Mouse (Mus musculus) neural tube, embryonic 14.5 days (tissue): Measurements from ENCODE around the gene Parvb. TPM values are rescaled to one million over a fixed set of nuclear protein-coding genes. Genes with fewer than 3 reads are reported as not detected.
A peak's percentile ranks its signal among the peaks of the same experiment; 100 is the strongest.

Experiments used
- ATAC-seq: fragments of 200-750 bp; cut with Nextera tagmentation; 2 replicates; pipeline ENCODE4 v1.8.0; 2017; ENCODE audit warnings: low read depth, mild to moderate bottlenecking, moderate TSS enrichment, moderate library complexity
- H3K27ac ChIP-seq: fragments of 300-500 bp; sonication (generic); 2 replicates; pipeline ENCODE4 v1.5.1; 2014; ENCODE audit warnings: low read depth, mild to moderate bottlenecking, control low read depth, low read length, moderate library complexity, mixed read lengths
- H3K27me3 ChIP-seq: fragments of 300-500 bp; sonication (generic); 2 replicates; pipeline ENCODE4 v1.6.1; 2014; ENCODE audit warnings: low read length; ENCODE audit not compliant: control insufficient read depth, insufficient read depth
- H3K36me3 ChIP-seq: fragments of 300-500 bp; sonication (generic); 2 replicates; pipeline ENCODE4 v1.6.1; 2014; ENCODE audit warnings: low read length, mixed read lengths; ENCODE audit not compliant: control insufficient read depth, insufficient read depth
- H3K4me1 ChIP-seq: fragments of 300-500 bp; sonication (generic); 2 replicates; pipeline ENCODE4 v1.6.1; 2014; ENCODE audit warnings: low read length; ENCODE audit not compliant: control insufficient read depth, insufficient read depth
- H3K4me2 ChIP-seq: fragments of 300-500 bp; sonication (generic); 2 replicates; pipeline ENCODE4 v1.6.1; 2014; ENCODE audit warnings: mild to moderate bottlenecking, low read depth, low read length, control low read depth
- H3K4me3 ChIP-seq: fragments of 300-500 bp; sonication (generic); 2 replicates; pipeline ENCODE4 v1.5.1; 2014; ENCODE audit warnings: low read depth, low read length, control low read depth, mixed read lengths
- H3K9ac ChIP-seq: fragments of 300-500 bp; sonication (generic); replicated peaks from 2 replicates; pipeline ENCODE4 v1.6.1; 2014; ENCODE audit warnings: low read depth, mild to moderate bottlenecking, control low read depth, low read length, mixed read lengths
- H3K9me3 ChIP-seq: fragments of 300-500 bp; sonication (generic); 2 replicates; pipeline ENCODE4 v1.6.1; 2016; ENCODE audit warnings: low read length; ENCODE audit not compliant: control insufficient read depth
- WGBS: fragments of 180-500 bp; shearing (Covaris S2); extraction: QIAGEN DNeasy Blood & Tissue Kit; methylation state at CpG from one replicate; pipeline ENCODE4 v1.1.7; 2014; 5-methylcytosine and 5-hydroxymethylcytosine counted together
- polyA plus RNA-seq: library from polyadenylated mRNA; unstranded; fragments of >200 nt; fragmentation: Nextera tagmentation; extraction: Ambion mirVana; gene quantifications from 2 replicates; pipeline ENCODE4 v1.2.1, GENCODE M21; 2014

Parvb gene
- polyA plus RNA-seq, 1 experiment from 2014 or later, result 3.3 TPM

DNA sequence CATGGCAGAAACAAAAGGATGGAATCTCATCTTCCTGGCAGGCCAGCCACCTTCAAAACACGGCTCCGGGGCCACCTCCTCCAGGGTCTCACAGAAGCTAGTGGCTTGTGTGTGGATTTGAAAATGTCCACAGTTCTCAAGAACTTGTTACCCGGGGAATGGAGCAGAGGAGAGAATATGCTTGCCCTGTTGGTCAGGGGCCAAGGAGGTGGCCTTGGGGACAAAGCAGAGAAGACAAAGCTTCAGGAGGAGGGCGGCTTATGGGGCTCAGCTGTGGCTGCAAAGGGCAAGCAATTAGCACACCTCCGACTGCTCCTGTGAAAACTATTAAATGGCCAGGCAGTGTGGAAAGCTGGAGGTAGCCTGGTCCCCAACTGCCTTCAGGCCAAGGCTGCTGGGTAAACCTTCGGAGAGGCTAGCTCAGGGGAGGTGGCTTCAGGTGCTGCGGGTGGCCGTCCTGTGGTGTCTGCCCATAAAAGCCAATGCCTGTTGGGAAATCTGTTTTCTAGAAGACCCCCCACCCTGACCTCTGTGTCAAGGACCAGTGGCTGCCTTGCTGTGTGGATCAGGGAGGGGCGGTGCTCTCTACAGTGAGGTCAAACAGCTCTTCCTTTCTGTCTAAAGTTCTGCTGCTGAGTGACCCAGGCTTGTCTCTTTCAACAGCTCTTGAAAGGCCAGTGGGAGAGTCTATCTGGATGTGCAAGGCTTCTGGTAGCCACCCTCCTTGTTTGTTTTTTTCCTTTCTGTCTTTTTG is 26.9 kb downstream of the Parvb start:
- Histone ChIP-seq H3K4me3 (no peak overlapping the region), H3K4me1 (peaks cover 10% of the 10 kb centered on the region; the same call in 1 of the 2 replicates), H3K36me3 (no peaks in the 10 kb centered on the region), H3K9me3 (no peaks in the 10 kb centered on the region), H3K9ac (no peak overlapping the region), H3K27me3 (no peaks in the 10 kb centered on the region; the same call in 1 of the 2 replicates), H3K27ac (no peak overlapping the region), H3K4me2 (no peak overlapping the region)
- no peak for ATAC-seq
- WGBS, result 61% methylated on average over 9 of the region's 9 CpGs

- Histone ChIP-seq H3K36me3 (no peaks in the 10 kb centered on the region), H3K4me2 (peak overlapping the region; percentile 32; the same call in 1 of the 2 replicates), H3K27ac (peak overlapping the region; percentile 53; the same call in 1 of the 2 replicates), H3K27me3 (no peaks in the 10 kb centered on the region; the same call in 1 of the 2 replicates), H3K4me1 (peaks cover 5% of the 10 kb centered on the region; the same call in 1 of the 2 replicates), H3K4me3 (no peak overlapping the region), H3K9ac (peak overlapping the region; percentile 22; the same call in 1 of the 2 replicates), H3K9me3 (no peaks in the 10 kb centered on the region)
- peak; percentile 71 for ATAC-seq
- 23% methylated on average over 22 of the region's 22 CpGs for WGBS
These were observed 28.4 kb downstream of the Parvb start for GRCm38 (mm10) chr15:84260123-84260822.

GRCm38 (mm10) chr15:84262630-84263029 is 30.8 kb downstream of the Parvb start:
- Histone ChIP-seq H3K9me3 (no peaks in the 10 kb centered on the region), H3K27me3 (no peaks in the 10 kb centered on the region; the same call in 1 of the 2 replicates), H3K9ac (no peak overlapping the region), H3K4me3 (no peak overlapping the region), H3K27ac (no peak overlapping the region), H3K4me1 (peaks cover 5% of the 10 kb centered on the region; the same call in 1 of the 2 replicates), H3K36me3 (no peaks in the 10 kb centered on the region), H3K4me2 (no peak overlapping the region)
- WGBS, result 77% methylated on average over 6 of the region's 6 CpGs
- ATAC-seq, result no peak

DNA sequence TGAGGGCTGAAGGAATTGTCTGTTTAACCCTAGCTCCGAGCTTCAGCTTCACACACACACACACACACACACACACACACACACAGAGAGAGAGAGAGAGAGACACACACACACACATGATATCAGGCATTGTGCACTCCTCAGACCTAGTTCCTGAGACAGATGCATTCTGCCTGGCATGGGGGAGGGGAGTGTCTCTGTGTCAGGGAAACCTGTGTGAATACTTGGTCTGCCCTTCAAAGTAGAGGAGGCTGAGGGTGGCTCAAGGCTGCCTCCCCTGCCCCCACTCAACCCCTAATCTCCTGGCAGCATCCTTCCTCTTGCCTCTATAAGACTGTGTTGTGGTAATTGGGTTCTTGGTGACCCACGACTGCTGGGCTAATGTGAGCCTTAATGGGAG is 31.7 kb downstream of the Parvb start:
- Histone ChIP-seq H3K4me2 (no peak overlapping the region), H3K4me1 (peaks cover 5% of the 10 kb centered on the region; the same call in 1 of the 2 replicates), H3K4me3 (no peak overlapping the region), H3K9ac (no peak overlapping the region), H3K27me3 (no peaks in the 10 kb centered on the region), H3K36me3 (no peaks in the 10 kb centered on the region), H3K9me3 (no peaks in the 10 kb centered on the region), H3K27ac (no peak overlapping the region)
- no peak for ATAC-seq
- WGBS, result 38% methylated on average over 2 of the region's 2 CpGs

DNA sequence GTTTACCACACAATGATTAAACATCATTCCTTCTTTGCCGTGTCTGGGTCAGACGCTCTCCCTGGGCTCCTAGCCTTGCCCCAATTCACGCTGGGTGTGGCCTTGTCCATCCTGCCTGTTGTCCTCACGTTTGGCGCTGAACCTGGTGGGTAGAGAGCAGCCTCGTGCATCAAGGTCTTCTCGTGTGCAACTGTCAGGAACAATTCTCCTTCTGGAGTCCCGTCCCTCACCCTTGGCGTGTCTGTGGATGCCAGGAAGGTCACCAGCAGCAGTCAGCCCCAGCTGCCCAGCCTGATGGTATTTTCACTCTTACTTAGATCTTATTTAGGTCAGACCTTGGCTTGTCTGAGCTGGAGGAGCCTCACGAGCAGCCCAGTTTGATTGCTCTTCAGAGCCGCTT is 33.3 kb downstream of the Parvb start:
- H3K27ac ChIP-seq, result no peak overlapping the region

GRCm38 (mm10) chr15:84266290-84266689 is 34.4 kb downstream of the Parvb start:
- ATAC-seq, result no peak
- 82% methylated on average over 4 of the region's 4 CpGs for whole genome bisulfite sequencing
- Histone ChIP-seq H3K27ac (no peak overlapping the region), H3K27me3 (no peaks in the 10 kb centered on the region), H3K4me2 (no peak overlapping the region), H3K4me3 (no peak overlapping the region), H3K9me3 (no peaks in the 10 kb centered on the region), H3K9ac (no peak overlapping the region), H3K36me3 (no peaks in the 10 kb centered on the region), H3K4me1 (no peaks in the 10 kb centered on the region)

More for the DNA sequence above, 33.3 kb downstream of the Parvb start:
- WGBS, result 77% methylated on average over 11 of the region's 11 CpGs
- peaks cover 5% of the 10 kb centered on the region; the same call in 1 of the 2 replicates for H3K4me1 ChIP-seq
- H3K9me3 ChIP-seq, result no peaks in the 10 kb centered on the region
- H3K4me2 ChIP-seq, result no peak overlapping the region
- no peak overlapping the region for H3K4me3 ChIP-seq
- ATAC-seq, result no peak
- H3K27me3 ChIP-seq, result no peaks in the 10 kb centered on the region
- H3K36me3 ChIP-seq, result no peaks in the 10 kb centered on the region
- no peak overlapping the region for H3K9ac ChIP-seq

DNA sequence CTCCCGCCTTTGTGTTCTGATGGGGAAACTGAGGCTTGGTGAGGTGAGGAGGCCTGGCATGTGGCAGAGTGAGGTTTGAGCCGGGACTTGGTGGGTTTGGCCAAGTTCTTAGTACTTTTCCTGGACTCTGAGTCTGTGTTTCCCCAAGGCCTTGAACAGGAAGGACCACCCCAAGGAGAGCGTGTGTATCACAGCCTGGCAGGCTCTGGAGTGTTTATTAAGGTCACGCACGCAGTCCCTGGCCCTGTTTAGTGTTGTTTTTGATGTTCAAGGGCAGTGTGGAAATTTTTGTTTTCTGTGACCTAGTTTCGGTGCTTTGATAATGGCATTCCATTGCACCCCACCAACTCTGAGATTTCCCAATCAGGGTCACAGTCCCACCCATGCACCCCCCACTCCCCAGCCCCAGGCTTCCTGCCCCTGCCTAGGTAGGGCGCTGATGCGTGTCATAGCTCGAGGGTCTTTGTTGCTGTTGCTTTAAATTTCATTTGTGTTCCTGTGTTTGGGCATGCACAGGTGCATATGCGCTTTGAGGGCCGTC is 35.9 kb downstream of the Parvb start:
- Histone ChIP-seq H3K4me2 (no peak overlapping the region), H3K4me1 (no peaks in the 10 kb centered on the region), H3K9me3 (no peaks in the 10 kb centered on the region), H3K9ac (no peak overlapping the region), H3K36me3 (no peaks in the 10 kb centered on the region), H3K27me3 (no peaks in the 10 kb centered on the region), H3K4me3 (no peak overlapping the region), H3K27ac (no peak overlapping the region)
- ATAC-seq, result no peak
- 91% methylated on average over 11 of the region's 11 CpGs for WGBS

DNA sequence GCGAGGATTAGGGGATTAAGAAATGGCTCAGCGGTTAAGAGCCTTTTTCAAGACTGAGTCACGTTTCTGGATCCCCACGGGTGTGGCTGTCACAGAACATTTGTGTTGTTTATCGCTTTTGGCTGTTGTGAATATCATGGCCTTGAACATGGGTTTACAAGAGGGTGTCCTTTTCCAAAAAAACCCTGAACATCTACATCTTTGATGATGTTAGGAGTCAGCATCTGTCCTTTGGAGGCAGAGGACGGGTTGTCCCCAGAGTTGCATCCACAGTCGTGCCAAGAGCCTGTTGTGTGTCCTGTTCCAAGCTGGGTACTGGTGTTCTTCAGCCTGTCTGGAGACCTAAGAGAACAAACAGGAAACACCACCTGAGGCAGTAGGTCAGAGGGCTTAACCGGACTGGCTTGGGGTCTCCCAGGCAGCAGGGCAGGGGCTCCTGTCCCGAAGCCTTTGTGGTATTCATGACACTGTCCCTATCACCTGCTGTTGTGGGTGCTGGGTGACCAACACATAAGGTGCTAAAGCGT is 37.3 kb downstream of the Parvb start:
- Histone ChIP-seq H3K4me3 (no peak overlapping the region), H3K4me2 (no peak overlapping the region), H3K9me3 (no peaks in the 10 kb centered on the region), H3K27ac (no peak overlapping the region), H3K36me3 (no peaks in the 10 kb centered on the region), H3K27me3 (no peaks in the 10 kb centered on the region), H3K4me1 (no peaks in the 10 kb centered on the region), H3K9ac (no peak overlapping the region)
- 92% methylated on average over 10 of the region's 10 CpGs for WGBS
- no peak for ATAC-seq
